Mouse (Mus musculus) erythroid progenitor cell, adult 5-6 weeks (primary cell): ENCODE data around the gene Osbpl5. TPM values are rescaled to one million over a fixed set of nuclear protein-coding genes. Genes with fewer than 3 reads are reported as not detected.
"Not testable (repeated sequence)": the region's sequence is repeated elsewhere in the genome, so short reads cannot be mapped to it uniquely, and the experiment has no call there.

Source experiments
- ATAC-seq: replicated peaks from 2 replicates; pipeline ENCODE4 v1.8.0; 2016; ENCODE audit warnings: moderate number of reproducible peaks, mild to moderate bottlenecking, moderate TSS enrichment, inconsistent platforms; ENCODE audit not compliant: poor library complexity, low FRiP score, severe bottlenecking
- total RNA-seq, 2 experiments: library from RNA; stranded (forward) in 1 of 2; stranded (reverse) in 1 of 2; fragments of 150-400 nt in 1 of 2; fragments of 186-747, 209-891 nt in 1 of 2; gene quantifications; 2 replicates each; pipeline versions ENCODE4 v1.2.3 to v1.2.4; 2015 to 2017; ENCODE audit warnings: low replicate concordance in 2 of 2

The Osbpl5 gene
- total RNA-seq, 2 experiments from 2014 or later = 0.68 to 2.1 TPM

GRCm38 (mm10) chr7:143712771-143713348, 43.9 kb downstream of the Osbpl5 start:
- no peak for ATAC-seq

- ATAC-seq = no peak
These were observed 44.8 kb downstream of the Osbpl5 start for GRCm38 (mm10) chr7:143712023-143712422.

- no peak for ATAC-seq
These were observed 45.4 kb downstream of the Osbpl5 start for GRCm38 (mm10) chr7:143711381-143711780.

GRCm38 (mm10) chr7:143709395-143709794, 47.4 kb downstream of the Osbpl5 start:
- no peak for ATAC-seq

GRCm38 (mm10) chr7:143706697-143707438, 49.9 kb downstream of the Osbpl5 start:
- no peak for ATAC-seq

GRCm38 (mm10) chr7:143696140-143696539, 60.6 kb downstream of the Osbpl5 start:
- ATAC-seq = no peak

- no peak for ATAC-seq
These were observed 62.2 kb downstream of the Osbpl5 start for GRCm38 (mm10) chr7:143694550-143694949.

GRCm38 (mm10) chr7:143692746-143693510, 63.9 kb downstream of the Osbpl5 start:
- ATAC-seq = no peak

GRCm38 (mm10) chr7:143691909-143692308, 64.9 kb downstream of the Osbpl5 start:
- no peak for ATAC-seq

- ATAC-seq = no peak
These were observed 65.6 kb downstream of the Osbpl5 start for GRCm38 (mm10) chr7:143691181-143691580.

- no peak for ATAC-seq
These were observed 66.8 kb downstream of the Osbpl5 start for GRCm38 (mm10) chr7:143689946-143690345.

- ATAC-seq = no peak
These were observed 67.3 kb downstream of the Osbpl5 start for GRCm38 (mm10) chr7:143689481-143689880.

- not testable (repeated sequence) for ATAC-seq
These were observed 70.1 kb downstream of the Osbpl5 start for GRCm38 (mm10) chr7:143686676-143687075.

- not testable (repeated sequence) for ATAC-seq
These were observed 70.6 kb downstream of the Osbpl5 start for GRCm38 (mm10) chr7:143686191-143686590.

- ATAC-seq = peak; percentile 76
These were observed 71.3 kb downstream of the Osbpl5 start, which contains the start of gene Tnfrsf23 for GRCm38 (mm10) chr7:143685359-143686067. Gene Tnfrsf23 (minus strand): TSS chr7:143685872.

GRCm38 (mm10) chr7:143684569-143684968, 72.2 kb downstream of the Osbpl5 start:
- ATAC-seq = not testable (repeated sequence)

GRCm38 (mm10) chr7:143681566-143681965, 75.2 kb downstream of the Osbpl5 start:
- no peak for ATAC-seq

GRCm38 (mm10) chr7:143680836-143681235, 75.9 kb downstream of the Osbpl5 start:
- ATAC-seq = not testable (repeated sequence)

- not testable (repeated sequence) for ATAC-seq
These were observed 77.1 kb downstream of the Osbpl5 start for GRCm38 (mm10) chr7:143679650-143680049.
